ENCODE assay signal across 9 mouse cellular contexts in genomic region chr3:37860034-37860714, GRCm38 (mm10).
DNase-seq lines count a peak whose midpoint lies in the region; ATAC-seq lines count a peak whose summit lies in the region.
"Had no signal": no experiment of that assay in that cellular context is flagged by ENCODE, and none has a peak within 500 bp of the region (broad histone marks: within the 10 kb centered on the region; RNA-seq: fewer than 3 reads in every experiment).

No protein-coding gene starts in this region.

- peak; percentile 32 for DNase-seq in adrenal gland, adult 2 months
- DNase-seq in adrenal gland, postnatal 4 days (ENCODE audit: low spot score in 2 of 2) = no peak
- no peak for DNase-seq in neural tube, embryonic 10.5 days (ENCODE audit: extremely low spot score, low spot score)
- no peak for DNase-seq in thymus, adult 18-20 months

- ATAC-seq in neural tube, embryonic 15.5 days (ENCODE audit: low FRiP score) = peak; percentile 47; the same call in 1 of the 2 replicates
- ATAC-seq in forebrain, embryonic 15.5 days (replicated peaks) = peak; percentile 78
- ATAC-seq in limb, embryonic 13.5 days (ENCODE audit: low FRiP score, low read depth) = peak; percentile 59; the same call in 1 of the 2 replicates
- ATAC-seq in stomach, embryonic 16.5 days (ENCODE audit: insufficient read depth, low FRiP score) = peak; percentile 93

- H3K4me1 ChIP-seq in neural tube, embryonic 15.5 days = peaks cover 4% of the 10 kb centered on the region; the same call in 1 of the 2 replicates
- peaks cover 6% of the 10 kb centered on the region for H3K4me1 ChIP-seq in forebrain, embryonic 15.5 days
- peaks cover 18% of the 10 kb centered on the region for H3K4me1 ChIP-seq in limb, embryonic 13.5 days
- peaks cover 17% of the 10 kb centered on the region for H3K4me1 ChIP-seq in stomach, embryonic 16.5 days (ENCODE audit: control insufficient read depth, insufficient read depth, low read length)

- H3K4me2 ChIP-seq in neural tube, embryonic 15.5 days = no peak overlapping the region
- peak overlapping the region; percentile 5; the same call in 1 of the 2 replicates for H3K4me2 ChIP-seq in forebrain, embryonic 15.5 days (replicated peaks)
- no peak overlapping the region for H3K4me2 ChIP-seq in limb, embryonic 13.5 days (replicated peaks)
- H3K4me2 ChIP-seq in stomach, embryonic 16.5 days (ENCODE audit: low read depth, low read length) = no peak overlapping the region

- WGBS in neural tube, embryonic 15.5 days = 67% methylated on average over 13 of the region's 13 CpGs
- 40% methylated on average over 13 of the region's 13 CpGs for WGBS in forebrain, embryonic 15.5 days
- 54% methylated on average over 13 of the region's 13 CpGs for WGBS in limb, embryonic 13.5 days
- 23% methylated on average over 13 of the region's 13 CpGs for WGBS in stomach, embryonic 16.5 days

- H3K27ac ChIP-seq in neural tube, embryonic 15.5 days (replicated peaks) = no peak overlapping the region
- no peak overlapping the region for H3K27ac ChIP-seq in forebrain, embryonic 15.5 days (replicated peaks)
- H3K27ac ChIP-seq in limb, embryonic 13.5 days = 0 out of 2 replicates have a peak overlapping the region, but pooled peaks have one; percentile 1
- H3K27ac ChIP-seq in stomach, embryonic 16.5 days (ENCODE audit: low read length) = peak overlapping the region; percentile 38; the same call in 1 of the 2 replicates
- H3K27ac ChIP-seq: liver, embryonic 14.5 days had no signal

- H3K27me3 ChIP-seq in neural tube, embryonic 15.5 days (replicated peaks) = no peaks in the 10 kb centered on the region
- no peaks in the 10 kb centered on the region for H3K27me3 ChIP-seq in forebrain, embryonic 15.5 days
- no peaks in the 10 kb centered on the region for H3K27me3 ChIP-seq in limb, embryonic 13.5 days
- H3K27me3 ChIP-seq in stomach, embryonic 16.5 days (ENCODE audit: control insufficient read depth, insufficient read depth, low read length) = no peaks in the 10 kb centered on the region

- no peaks in the 10 kb centered on the region for H3K36me3 ChIP-seq in neural tube, embryonic 15.5 days
- H3K36me3 ChIP-seq in forebrain, embryonic 15.5 days = no peaks in the 10 kb centered on the region
- no peaks in the 10 kb centered on the region for H3K36me3 ChIP-seq in limb, embryonic 13.5 days
- no peaks in the 10 kb centered on the region for H3K36me3 ChIP-seq in stomach, embryonic 16.5 days (ENCODE audit: control insufficient read depth, insufficient read depth, low read length)

- no peak overlapping the region for H3K4me3 ChIP-seq in neural tube, embryonic 15.5 days (replicated peaks)
- H3K4me3 ChIP-seq in forebrain, embryonic 15.5 days = no peak overlapping the region
- no peak overlapping the region for H3K4me3 ChIP-seq in limb, embryonic 13.5 days
- no peak overlapping the region for H3K4me3 ChIP-seq in stomach, embryonic 16.5 days (replicated peaks; ENCODE audit: low read length)

- H3K9ac ChIP-seq in neural tube, embryonic 15.5 days (replicated peaks) = no peak overlapping the region
- H3K9ac ChIP-seq in forebrain, embryonic 15.5 days (replicated peaks) = no peak overlapping the region
- H3K9ac ChIP-seq in limb, embryonic 13.5 days = no peak overlapping the region
- H3K9ac ChIP-seq in stomach, embryonic 16.5 days (ENCODE audit: low read length) = no peak overlapping the region
- H3K9ac ChIP-seq: liver, embryonic 14.5 days had no signal

- no peaks in the 10 kb centered on the region for H3K9me3 ChIP-seq in neural tube, embryonic 15.5 days (replicated peaks)
- H3K9me3 ChIP-seq in forebrain, embryonic 15.5 days = no peaks in the 10 kb centered on the region
- H3K9me3 ChIP-seq in limb, embryonic 13.5 days = no peaks in the 10 kb centered on the region
- H3K9me3 ChIP-seq in stomach, embryonic 16.5 days (replicated peaks; ENCODE audit: control insufficient read depth, low read length) = no peaks in the 10 kb centered on the region

Comparison
In these comparisons a context has a peak if more than half of its experiments do, and no peak if none do; other contexts are left out.
1. H3K27ac ChIP-seq: peak in limb, embryonic 13.5 days (single experiment) and stomach, embryonic 16.5 days (single experiment); none in neural tube, embryonic 15.5 days (single experiment) and forebrain, embryonic 15.5 days (single experiment).
2. Peak in every context shown above with its lines, with median percentiles within 50 percentile points of each other: ATAC-seq.